Mouse (Mus musculus): ENCODE measurements around the gene Arhgap22.
A peak's percentile ranks its signal among the peaks of the same experiment; 100 is the strongest.

Arhgap22 gene

GRCm38 (mm10) chr14:33215163-33215562 is 1.3 kb downstream of the Arhgap22 start:
- no peak for DNase-seq

GRCm38 (mm10) chr14:33216343-33217208 is 2.8 kb downstream of the Arhgap22 start:
- DNase-seq: no peak

GRCm38 (mm10) chr14:33225235-33225634 is 11.4 kb downstream of the Arhgap22 start:
- DNase-seq: no peak

- DNase-seq: no peak
Measured at GRCm38 (mm10) chr14:33230672-33231071, 16.8 kb downstream of the Arhgap22 start.

GRCm38 (mm10) chr14:33231311-33231710 is 17.5 kb downstream of the Arhgap22 start:
- DNase-seq: no peak

- no peak for DNase-seq
Measured at GRCm38 (mm10) chr14:33232048-33232447, 18.2 kb downstream of the Arhgap22 start.

GRCm38 (mm10) chr14:33235661-33236060 is 21.8 kb downstream of the Arhgap22 start:
- DNase-seq: no peak

- no peak for DNase-seq
Measured at GRCm38 (mm10) chr14:33240400-33240799, 26.6 kb downstream of the Arhgap22 start.

GRCm38 (mm10) chr14:33243261-33243660 is 29.4 kb downstream of the Arhgap22 start:
- DNase-seq: no peak

GRCm38 (mm10) chr14:33244519-33244918 is 30.7 kb downstream of the Arhgap22 start:
- DNase-seq: no peak

- no peak for DNase-seq
Measured at GRCm38 (mm10) chr14:33244946-33245345, 31.1 kb downstream of the Arhgap22 start.

- peak; percentile 35 for DNase-seq
Measured at GRCm38 (mm10) chr14:33246476-33246875, 32.6 kb downstream of the Arhgap22 start.

- DNase-seq: no peak
Measured at GRCm38 (mm10) chr14:33247623-33248022, 33.8 kb downstream of the Arhgap22 start.

- DNase-seq: no peak
Measured at GRCm38 (mm10) chr14:33248741-33249140, 34.9 kb downstream of the Arhgap22 start.

- DNase-seq: peak; percentile 6
Measured at GRCm38 (mm10) chr14:33250215-33250939, 36.6 kb downstream of the Arhgap22 start.

GRCm38 (mm10) chr14:33250956-33251745 is 37.3 kb downstream of the Arhgap22 start:
- DNase-seq: no peak

- no peak for DNase-seq
Measured at GRCm38 (mm10) chr14:33258256-33258655, 44.4 kb downstream of the Arhgap22 start.

GRCm38 (mm10) chr14:33260131-33260530 is 46.3 kb downstream of the Arhgap22 start:
- no peak for DNase-seq

- no peak for DNase-seq
Measured at GRCm38 (mm10) chr14:33264795-33265194, 51.0 kb downstream of the Arhgap22 start.

GRCm38 (mm10) chr14:33276240-33276639 is 62.4 kb downstream of the Arhgap22 start:
- DNase-seq: no peak

- no peak for DNase-seq
Measured at GRCm38 (mm10) chr14:33278374-33278773, 64.5 kb downstream of the Arhgap22 start.

GRCm38 (mm10) chr14:33280921-33281320 is 67.1 kb downstream of the Arhgap22 start:
- DNase-seq: no peak

GRCm38 (mm10) chr14:33282447-33282846 is 68.6 kb downstream of the Arhgap22 start:
- no peak for DNase-seq

All from right cerebral cortex, postnatal 4 days (tissue).